Mouse (Mus musculus) erythroblast, adult 5-6 weeks (primary cell): ENCODE data around the gene Tbrg4. TPM values are rescaled to one million over a fixed set of nuclear protein-coding genes. Genes with fewer than 3 reads are reported as not detected.
A peak's percentile ranks its signal among the peaks of the same experiment; 100 is the strongest.

Experiments used
- ATAC-seq: replicated peaks from 2 replicates; pipeline ENCODE4 v1.8.0; 2016; ENCODE audit warnings: moderate number of reproducible peaks, mild to moderate bottlenecking, moderate TSS enrichment, inconsistent platforms; ENCODE audit not compliant: poor library complexity, low FRiP score, severe bottlenecking
- total RNA-seq, 2 experiments: library from RNA; stranded (forward) in 1 of 2; stranded (reverse) in 1 of 2; fragments of 150-400 nt in 1 of 2; fragments of 200-764, 138-1000 nt in 1 of 2; gene quantifications; 2 replicates each; pipeline versions ENCODE4 v1.2.3 to v1.2.4; 2015 to 2017; ENCODE audit warnings: low replicate concordance in 2 of 2

Gene Tbrg4
- total RNA-seq, 2 experiments from 2014 or later, result 10.3 to 10.4 TPM

DNA sequence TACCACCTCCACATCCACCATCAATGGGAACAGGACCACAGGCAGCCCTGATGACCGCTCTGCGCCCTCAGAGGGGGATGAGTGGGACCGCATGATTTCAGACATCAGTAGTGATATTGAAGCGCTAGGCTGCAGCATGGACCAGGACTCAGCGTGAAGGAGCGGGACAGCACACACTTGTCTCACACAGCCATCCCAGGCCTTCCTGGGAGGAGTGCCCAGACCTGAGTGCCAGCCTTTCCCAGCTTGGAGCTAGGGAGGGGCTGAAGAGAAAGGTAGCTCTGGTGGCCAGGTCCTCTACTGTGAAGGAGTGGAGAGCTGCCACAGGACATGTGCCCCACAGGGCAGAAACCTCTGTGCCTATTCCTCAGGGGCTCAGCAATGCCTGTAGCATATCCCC is 29.7 kb downstream of the Tbrg4 start:
- ATAC-seq, result no peak

DNA sequence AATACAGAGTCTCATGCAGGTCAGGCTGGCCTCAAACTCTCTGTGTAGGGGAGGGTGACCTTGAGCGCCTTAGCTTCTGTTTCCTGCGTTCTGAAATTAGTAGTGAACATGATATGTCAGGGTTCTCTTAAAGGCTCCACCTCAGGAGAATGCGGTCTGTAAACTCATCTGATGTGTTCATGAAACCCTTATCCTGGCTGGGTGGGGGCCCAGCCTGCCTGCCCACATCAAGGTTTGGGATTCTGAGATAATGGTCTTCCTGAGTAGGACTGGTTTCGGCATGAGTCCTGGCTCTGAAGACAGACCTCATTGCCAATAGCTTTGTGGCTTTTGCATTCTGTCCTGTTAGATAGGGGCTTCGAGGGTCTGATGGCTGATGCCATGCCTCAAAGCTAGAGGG is 30.5 kb downstream of the Tbrg4 start:
- no peak for ATAC-seq

DNA sequence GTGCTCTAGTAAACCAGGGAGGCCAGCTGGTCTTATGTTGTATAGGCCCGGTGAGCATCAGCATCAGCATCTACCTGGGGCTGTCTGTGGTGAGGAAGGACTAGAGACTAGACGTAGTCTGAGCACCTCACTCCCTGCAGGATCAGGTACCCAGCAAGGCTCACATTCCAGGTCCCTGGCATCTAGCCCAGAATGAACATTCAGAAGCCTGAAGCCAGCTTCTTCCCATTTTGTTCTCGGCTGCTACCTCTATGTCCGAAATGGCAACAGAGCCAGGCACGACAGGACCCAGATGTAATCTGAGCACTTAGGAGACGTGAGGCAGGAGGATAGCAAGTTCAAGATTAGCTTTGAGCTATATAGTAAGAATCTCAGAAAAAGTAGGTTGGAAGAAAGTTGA is 31.0 kb downstream of the Tbrg4 start:
- ATAC-seq, result no peak

DNA sequence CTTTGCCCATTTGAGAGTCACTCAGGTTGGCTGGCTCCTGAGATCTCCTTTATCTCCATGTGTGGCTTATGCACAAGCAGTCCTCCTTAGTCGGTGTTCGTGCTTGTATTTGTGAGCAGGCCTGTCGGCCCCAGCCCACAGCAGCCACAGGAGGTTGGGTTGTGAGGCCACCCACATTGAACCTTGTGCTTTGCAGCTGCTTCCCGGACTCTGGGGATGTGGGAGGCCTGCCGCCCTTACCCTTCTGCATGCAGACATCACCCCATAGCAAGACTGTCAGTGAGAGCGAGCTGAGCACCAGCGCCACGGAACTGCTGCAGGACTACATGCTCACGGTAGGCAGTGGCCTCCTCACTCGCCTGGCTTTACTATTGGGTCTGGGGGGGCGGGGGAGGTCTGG is 32.5 kb downstream of the Tbrg4 start:
- no peak for ATAC-seq

DNA sequence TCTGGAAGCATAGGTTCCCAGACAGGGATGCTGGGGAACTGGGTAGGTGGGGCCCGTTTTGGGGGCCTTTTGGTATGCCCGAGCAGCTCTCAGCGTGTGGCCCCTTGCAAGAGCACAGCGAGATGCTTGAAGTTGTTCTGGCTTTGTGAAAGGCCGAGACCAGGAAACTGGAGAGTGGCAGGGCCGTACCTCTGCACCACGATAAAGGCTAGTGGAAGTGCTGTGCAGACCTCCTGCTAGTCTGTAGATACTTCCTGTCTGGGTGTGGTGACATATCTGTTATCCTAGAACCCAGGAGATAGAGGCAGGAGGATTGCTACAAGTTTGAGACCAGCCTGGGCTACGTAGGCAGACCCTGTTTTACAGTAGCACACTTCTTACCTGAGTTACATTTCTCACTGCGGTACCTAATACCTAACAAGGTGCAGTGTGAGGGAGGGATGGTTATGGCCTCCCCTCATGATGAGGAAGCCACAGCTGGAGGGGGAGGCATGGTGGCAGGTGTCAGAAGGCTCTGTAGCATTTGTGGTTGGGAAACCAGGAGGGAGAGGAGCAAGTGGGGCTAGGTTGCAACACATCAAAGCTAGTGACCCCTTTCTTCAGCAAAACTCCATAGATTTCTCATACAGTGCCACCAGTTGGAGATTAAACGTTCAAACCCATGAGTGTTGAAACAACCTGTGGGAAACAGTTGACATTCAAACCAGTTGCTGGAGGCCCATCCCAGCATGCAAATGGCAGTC is 34.8 kb downstream of the Tbrg4 start:
- ATAC-seq, result peak; percentile 75

DNA sequence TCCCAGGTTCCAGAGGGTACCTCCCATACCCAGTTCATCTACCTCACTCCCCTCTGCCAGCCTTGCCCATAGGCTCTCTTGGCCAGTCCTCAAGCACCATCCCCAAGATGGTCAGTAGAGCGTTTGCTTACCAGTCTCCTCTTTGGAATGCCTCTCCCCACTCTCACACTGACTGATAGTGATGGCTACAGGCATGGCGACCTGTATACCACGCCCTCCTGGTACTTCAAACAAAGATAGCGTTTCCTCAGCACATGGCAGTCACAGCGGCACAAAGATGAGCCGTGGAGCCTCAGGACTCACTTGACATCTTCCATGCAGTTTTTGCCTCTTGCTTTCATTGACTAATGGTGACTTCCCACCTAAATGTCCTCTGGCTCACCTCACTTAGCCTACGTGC is 36.0 kb downstream of the Tbrg4 start:
- peak; percentile 73 for ATAC-seq

DNA sequence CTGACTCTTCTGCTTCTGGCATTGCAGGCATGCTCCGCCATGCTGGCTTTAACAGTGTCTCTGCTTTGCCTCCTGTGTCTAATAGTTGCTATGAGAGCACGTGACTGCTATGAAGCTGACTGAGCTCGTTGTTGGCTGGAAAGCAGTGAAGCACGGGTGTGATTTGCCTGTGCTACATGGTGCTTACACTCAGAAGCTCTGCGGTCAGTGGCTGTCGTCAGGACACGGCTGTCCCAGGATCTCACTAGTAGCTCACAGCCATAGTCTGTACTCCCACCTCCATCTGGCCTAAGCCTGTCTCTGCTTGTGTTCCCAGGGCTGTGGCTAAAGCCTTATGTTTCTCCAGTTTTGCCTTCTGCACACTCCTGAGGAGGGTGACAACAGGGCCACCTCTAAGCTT is 37.6 kb downstream of the Tbrg4 start:
- ATAC-seq, result no peak

DNA sequence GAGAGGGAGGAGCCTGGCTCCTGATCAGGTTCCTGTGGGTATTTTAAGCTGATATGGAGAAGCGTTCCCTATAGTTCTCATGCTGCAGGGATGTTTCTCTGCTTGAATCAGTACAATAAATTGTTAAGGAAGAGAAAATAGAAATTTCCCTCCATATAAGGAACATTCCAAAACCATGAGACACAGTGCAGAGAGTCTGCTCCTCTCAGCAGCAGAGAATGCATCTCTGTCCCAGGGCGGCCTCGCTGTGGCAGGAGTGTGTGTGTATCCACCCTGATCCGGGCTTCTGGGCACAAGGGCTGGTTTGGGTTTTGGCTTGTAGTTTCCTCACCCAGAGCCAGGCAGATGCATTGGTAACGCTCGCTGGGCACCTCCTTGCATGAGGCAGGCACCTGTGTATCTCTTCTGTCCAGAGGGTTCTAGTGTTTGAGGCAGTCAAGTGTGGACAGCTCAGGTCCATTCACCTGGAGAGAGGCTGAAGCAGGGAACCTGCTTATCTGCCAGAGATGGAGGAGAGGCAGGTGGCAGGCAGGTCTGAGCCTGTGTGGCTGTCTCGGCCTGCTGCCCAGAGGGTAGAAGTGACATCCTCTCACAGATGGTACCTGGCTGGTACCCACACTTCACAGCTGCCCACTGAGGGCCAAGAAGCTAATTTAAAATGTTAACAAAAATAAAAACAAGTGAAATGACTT is 38.5 kb downstream of the Tbrg4 start:
- ATAC-seq, result no peak

DNA sequence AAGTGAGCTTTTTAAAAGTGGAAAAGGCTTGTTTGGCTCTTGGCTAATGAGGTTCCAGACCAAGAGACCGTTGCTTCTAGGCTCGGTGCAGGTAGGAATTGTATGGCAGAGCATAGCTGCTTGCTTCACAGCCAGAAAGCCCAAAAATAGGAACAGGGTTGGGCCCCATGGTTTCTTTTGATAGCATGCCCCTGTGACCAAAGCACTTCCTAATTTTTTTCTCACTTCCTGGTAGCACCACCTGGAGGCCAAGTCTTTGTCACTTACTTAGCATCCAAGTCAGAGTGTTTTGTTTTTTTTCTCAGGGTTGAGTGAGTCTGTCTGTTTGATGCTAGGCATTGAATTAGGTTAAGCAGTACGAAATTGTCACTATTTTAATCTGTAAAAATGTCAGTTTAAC is 39.2 kb downstream of the Tbrg4 start:
- no peak for ATAC-seq

DNA sequence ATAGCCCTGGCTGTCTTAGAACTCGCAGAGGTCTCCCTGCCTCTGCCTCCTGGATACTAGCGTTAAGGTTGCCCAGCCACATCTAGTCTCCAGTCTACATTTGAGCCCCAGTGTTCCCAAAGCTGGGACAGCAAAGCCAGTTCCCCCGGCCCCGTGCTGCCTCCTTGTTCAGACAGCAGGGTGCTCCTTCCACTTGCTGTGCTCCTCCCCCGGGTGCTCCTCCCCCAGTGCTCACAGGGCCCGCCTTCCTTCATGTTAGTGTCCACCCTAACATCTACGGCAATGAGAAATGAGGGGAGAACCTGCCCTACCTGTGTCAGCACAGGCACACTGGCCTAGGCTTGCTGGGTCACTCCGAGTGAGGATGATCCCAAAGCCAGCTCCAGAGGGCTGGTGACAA is 40.1 kb downstream of the Tbrg4 start:
- ATAC-seq, result 0 out of 2 replicates have a peak, but pooled peaks have one; percentile 27

DNA sequence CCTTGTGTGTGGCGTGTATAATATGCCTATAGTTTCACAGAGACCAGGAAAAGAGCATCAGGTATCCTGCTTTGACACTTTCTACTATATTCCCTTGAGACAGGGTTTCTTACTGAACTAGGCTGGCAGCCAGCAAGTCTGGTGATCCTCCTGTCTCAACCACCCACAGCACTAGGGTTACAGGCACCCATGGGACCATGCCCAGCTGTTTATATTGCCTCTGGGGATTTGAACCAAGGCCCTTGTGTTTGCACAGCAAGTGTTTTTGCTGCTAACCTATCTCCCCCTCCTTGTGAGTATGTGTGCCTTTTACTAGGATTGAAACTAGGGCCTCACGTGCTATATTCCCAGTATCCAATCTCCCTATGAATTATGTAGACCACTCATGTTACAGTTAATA is 44.3 kb downstream of the Tbrg4 start:
- no peak for ATAC-seq

DNA sequence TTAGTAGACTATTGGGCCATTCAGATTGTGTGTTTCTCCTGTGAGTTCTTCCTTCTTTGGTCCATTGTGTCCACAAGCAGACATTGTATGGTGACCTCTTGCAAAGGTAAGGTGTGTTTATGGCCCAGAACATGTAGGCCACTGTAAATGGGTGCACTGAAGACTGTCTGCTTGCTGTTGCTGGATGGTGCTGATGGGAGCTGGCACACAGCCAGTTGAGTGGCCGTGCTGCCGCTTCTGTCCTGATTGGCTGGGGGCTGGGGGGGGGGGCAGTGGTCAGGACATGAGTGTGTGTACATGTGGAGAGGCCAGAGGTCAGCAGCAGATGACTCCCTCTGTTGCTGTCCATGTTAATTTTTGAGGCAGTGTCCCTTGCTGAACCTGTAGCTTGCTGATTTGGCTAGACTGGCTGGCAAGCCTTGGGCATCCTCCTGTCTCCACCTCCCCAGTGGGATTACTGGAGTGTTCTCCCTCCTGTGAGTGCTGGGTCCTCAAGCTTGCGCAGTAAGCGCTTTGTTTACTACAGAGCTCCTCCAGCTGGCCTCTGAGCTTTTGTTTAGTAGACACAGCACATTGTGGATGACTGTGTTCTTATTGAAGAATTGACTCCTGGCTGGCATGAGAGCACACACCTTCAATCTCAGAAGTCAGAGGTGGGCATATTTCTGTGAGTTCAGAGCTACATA is 45.7 kb downstream of the Tbrg4 start:
- ATAC-seq, result no peak

DNA sequence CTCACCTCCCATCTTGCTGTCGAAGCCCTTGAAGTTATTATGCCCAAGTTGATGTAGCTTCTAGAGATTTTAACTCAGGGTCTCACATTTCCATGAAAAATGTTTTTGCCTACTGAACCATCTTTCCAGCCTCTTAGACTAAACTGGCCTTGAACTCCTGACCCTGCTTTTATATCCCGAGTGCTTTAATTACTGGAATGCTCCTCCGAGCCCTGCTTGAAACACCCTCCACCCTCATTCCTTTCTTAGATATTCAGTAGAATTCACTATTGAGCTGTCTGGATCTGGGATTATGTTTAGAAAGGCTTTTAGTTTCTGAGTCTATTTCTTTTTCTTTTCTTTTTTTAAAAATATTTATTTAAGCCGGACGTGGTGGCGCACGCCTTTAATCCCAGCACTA is 46.5 kb downstream of the Tbrg4 start:
- no peak for ATAC-seq

DNA sequence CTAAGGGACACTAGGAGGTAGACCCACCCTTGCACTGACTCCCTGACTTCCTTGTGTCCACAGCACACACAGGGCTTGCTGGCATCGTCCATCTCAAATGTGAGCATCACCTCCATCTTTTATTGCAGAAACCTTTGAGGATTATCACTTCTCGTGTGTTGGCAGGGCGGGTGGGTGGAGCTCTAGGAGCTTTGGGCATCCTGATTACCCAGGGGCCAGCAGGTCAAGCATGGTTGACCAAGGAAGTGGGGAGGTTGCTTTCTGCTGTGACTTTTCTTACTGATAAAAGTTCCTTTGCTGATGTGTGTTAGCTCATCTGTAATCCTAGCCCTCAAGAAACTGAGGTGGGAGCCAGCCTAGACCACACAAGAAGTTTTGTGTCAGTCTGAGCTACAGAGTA is 49.7 kb downstream of the Tbrg4 start:
- ATAC-seq, result no peak

DNA sequence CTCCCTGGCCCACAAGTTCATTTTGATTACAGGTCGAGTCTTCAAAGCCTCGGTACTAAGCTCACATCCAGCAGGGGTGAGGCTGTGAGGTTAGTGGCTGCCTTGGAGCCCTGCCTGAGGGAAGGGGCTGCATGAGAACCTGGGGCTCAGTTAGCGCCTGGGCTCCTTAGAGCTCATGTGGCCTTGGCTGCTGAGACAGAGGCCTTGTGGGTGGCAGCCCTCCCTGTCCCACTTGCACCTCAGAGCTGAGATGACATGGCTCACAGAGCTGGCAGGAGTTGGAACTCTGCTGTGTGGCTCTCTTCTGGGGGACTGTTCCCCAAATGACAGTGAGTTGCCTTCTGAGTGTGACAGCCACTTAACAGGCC is 56.5 kb downstream of the Tbrg4 start:
- ATAC-seq, result no peak

DNA sequence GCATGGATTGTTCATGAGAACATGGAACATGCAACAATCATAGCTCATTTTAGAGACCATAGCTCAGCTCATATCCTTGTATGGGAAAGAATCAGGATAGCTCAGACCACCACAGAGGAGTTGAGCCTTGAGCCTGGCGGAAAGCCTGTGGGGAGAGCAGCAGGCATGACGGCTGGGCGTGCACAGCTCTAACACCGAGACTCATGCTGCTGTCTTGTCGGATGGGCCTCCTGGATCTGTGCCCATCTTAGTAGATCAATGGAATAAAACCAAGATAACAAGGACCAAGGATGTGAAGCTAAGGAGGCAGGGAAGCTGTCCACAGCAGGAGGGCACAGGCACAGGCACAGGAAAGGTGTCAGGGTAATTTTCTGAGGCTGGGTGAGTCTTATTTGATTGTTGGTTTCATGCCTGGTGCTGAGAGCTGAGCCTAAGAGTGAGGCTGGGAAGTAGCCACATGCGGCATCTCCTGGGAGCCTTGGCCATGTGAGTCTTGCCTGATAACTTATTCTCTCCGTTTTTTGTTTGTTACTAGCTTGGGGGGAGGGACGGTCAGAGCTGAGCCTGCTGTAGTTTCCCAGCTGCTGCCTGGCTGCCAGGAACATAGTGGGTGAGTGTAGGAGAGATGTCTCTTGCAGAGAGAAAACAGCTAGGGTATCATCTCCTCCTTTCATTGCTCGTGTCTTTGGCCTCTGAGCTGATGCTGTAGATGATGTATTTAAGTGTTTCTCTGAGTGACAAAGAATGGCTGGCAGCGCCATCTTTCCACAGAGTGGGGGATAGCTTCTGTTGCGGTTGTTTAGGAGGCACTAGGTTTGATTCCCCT is 57.1 kb downstream of the Tbrg4 start:
- peak; percentile 33; the same call in 1 of the 2 replicates for ATAC-seq

DNA sequence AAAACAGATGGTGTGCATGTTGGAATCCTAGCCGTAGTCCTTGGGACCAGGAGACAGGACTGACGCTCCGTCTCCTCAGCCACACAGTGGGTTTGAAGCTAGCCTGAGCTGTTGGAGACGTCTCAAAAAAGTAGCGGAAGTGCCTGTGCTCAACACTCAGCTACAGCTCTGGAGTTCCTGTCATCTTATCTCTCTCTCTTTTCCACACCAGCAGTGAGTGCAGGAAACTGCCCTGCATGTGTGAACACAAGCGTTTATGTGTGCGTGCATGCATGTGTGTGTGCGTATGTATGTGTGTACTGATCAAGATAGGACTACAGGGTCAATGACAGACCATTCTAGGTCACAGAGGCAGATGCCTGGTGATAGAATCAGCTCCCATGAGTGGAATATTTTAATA is 57.9 kb downstream of the Tbrg4 start:
- 0 out of 2 replicates have a peak, but pooled peaks have one; percentile 29 for ATAC-seq

DNA sequence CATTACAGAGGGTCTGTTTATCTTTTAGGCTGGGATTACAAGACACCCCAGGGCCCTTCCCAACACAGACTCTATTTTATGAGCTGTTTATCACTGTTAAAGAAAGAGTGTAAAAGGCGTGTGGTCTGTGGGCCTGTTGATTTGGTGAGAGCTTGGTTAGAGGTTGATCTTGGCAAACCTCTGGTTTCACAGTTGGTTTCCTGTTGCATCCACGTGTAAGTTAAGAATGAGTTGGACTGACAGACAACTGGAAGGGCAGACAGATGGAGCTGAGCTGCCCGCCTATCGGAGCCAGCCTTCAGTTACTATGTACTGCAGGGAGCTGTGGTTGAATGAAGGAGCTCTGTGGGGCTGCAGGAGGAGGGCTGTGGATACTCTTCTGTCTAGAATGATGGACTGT is 59.4 kb downstream of the Tbrg4 start:
- ATAC-seq, result no peak
